Comparison of ENCODE assay signal across 9 mouse cellular contexts in the genomic region with DNA sequence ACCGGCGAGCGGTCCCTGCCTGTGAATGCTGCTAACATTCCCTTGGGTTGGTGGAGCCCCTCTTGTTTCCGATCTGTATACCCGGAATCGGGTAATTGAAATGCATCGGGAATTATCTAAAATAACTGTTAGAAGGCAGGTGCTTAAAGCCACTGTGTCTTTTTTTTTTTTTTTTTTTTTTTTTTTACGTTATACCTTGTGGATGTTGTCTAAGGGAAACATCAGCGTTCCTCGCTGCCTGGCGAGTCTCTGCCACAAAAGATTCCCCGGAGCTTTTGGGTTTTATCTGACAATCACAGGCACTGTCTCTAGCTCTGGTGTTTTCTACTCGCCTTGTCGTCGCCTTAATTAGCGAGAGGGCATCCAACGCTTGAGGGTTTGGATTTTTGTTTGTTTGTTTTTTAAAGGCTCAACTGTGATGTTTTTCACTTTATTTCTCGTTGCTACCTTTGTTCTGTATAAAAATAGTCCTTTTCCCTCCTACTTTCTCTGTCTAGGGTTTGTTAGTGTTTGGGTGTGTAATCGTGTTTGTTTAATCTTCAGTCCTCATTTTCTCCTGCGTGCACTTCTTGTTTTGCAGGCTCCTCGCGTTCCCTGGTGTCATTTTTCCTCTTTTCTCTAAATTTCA. TPM values are rescaled to one million over a fixed set of nuclear protein-coding genes. Genes with fewer than 3 reads are reported as not detected.
DNase-seq lines count a peak whose midpoint lies in the region; ATAC-seq and TF ChIP-seq lines count a peak whose summit lies in the region.
"Had no signal": no experiment of that assay in that cellular context is flagged by ENCODE, and none has a peak within 500 bp of the region (broad histone marks: within the 10 kb centered on the region; RNA-seq: fewer than 3 reads in every experiment).

No protein-coding gene starts in this region.

- H3K9ac ChIP-seq in hindbrain, embryonic 14.5 days: peak overlapping the region; percentile 86
- peak overlapping the region; percentile 81 for H3K9ac ChIP-seq in midbrain, embryonic 14.5 days (replicated peaks; ENCODE audit: low read length)

- H3K4me3 ChIP-seq in kidney, adult 2 months (ENCODE audit: insufficient read depth, low read depth, low read length): peak overlapping the region; percentile 90
- peak overlapping the region; percentile 88 for H3K4me3 ChIP-seq in hindbrain, embryonic 14.5 days (replicated peaks; ENCODE audit: low read length)
- H3K4me3 ChIP-seq in midbrain, embryonic 14.5 days (replicated peaks; ENCODE audit: low read depth, low read length): peak overlapping the region; percentile 73

- 7% methylated on average over 22 of the region's 22 CpGs for WGBS in kidney, adult 2 months
- WGBS in hindbrain, embryonic 14.5 days: under 1% methylated on average over 22 of the region's 22 CpGs
- under 1% methylated on average over 22 of the region's 22 CpGs for WGBS in midbrain, embryonic 14.5 days

- H3K4me1 ChIP-seq in kidney, adult 2 months (ENCODE audit: control insufficient read depth, insufficient read depth, low read length): no peaks in the 10 kb centered on the region
- H3K4me1 ChIP-seq in hindbrain, embryonic 14.5 days (replicated peaks; ENCODE audit: control insufficient read depth, insufficient read depth, low read length): peaks cover 41% of the 10 kb centered on the region
- peaks cover 28% of the 10 kb centered on the region for H3K4me1 ChIP-seq in midbrain, embryonic 14.5 days (ENCODE audit: control insufficient read depth, insufficient read depth, low read length)

- ATAC-seq in common myeloid progenitor, adult 5-6 weeks (replicated peaks; ENCODE audit: low read depth, poor library complexity, severe bottlenecking): peak; percentile 34; the same call in 1 of the 2 replicates
- no peak for ATAC-seq in hindbrain, embryonic 14.5 days (ENCODE audit: low FRiP score)
- peak; percentile 7; the same call in 1 of the 2 replicates for ATAC-seq in midbrain, embryonic 14.5 days (ENCODE audit: low FRiP score, low TSS enrichment)

- no peaks in the 10 kb centered on the region for H3K36me3 ChIP-seq in kidney, adult 2 months (ENCODE audit: control insufficient read depth, insufficient read depth, low read length)
- no peaks in the 10 kb centered on the region for H3K36me3 ChIP-seq in hindbrain, embryonic 14.5 days (replicated peaks; ENCODE audit: control insufficient read depth, insufficient read depth)
- H3K36me3 ChIP-seq in midbrain, embryonic 14.5 days (ENCODE audit: control insufficient read depth, insufficient read depth, low read length): no peaks in the 10 kb centered on the region

- no peak overlapping the region for H3K27ac ChIP-seq in kidney, adult 2 months (ENCODE audit: insufficient read depth, low read depth, low read length)
- H3K27ac ChIP-seq in hindbrain, embryonic 14.5 days: peak overlapping the region; percentile 97
- H3K27ac ChIP-seq in midbrain, embryonic 14.5 days (replicated peaks; ENCODE audit: low read depth, low read length): peak overlapping the region; percentile 95

- H3K27me3 ChIP-seq in kidney, adult 2 months (replicated peaks; ENCODE audit: control insufficient read depth, insufficient read depth, low read length): peaks cover 3% of the 10 kb centered on the region
- 0 out of 2 replicates have a peak, but pooled peaks cover 3% of the 10 kb centered on the region for H3K27me3 ChIP-seq in hindbrain, embryonic 14.5 days (ENCODE audit: control insufficient read depth, insufficient read depth, low read length)
- H3K27me3 ChIP-seq in midbrain, embryonic 14.5 days (ENCODE audit: control insufficient read depth, insufficient read depth, low read length): no peaks in the 10 kb centered on the region

- H3K4me2 ChIP-seq in hindbrain, embryonic 14.5 days (replicated peaks): peak overlapping the region; percentile 56
- H3K4me2 ChIP-seq in midbrain, embryonic 14.5 days (ENCODE audit: low read length): peak overlapping the region; percentile 50

- intact Hi-C loops in left cerebral cortex, postnatal 4 days (cut with DNase I): no loop called here
- intact Hi-C loops in left cerebral cortex, postnatal 10 days (cut with DNase I): loop anchor here (5.0 to 10.0 kb wide), 2 partner anchors 107 to 191 kb away; partner anchors contain the start of gene Chrna1

- TF ChIP-seq CTCF in kidney, adult 2 months (conservative IDR thresholded peaks at IDR 0.05; ENCODE audit: insufficient read depth, insufficient read length, low read depth, low read length): no peak

- peak; percentile 8 for DNase-seq in kidney, adult 2 months
- DNase-seq in kidney, adult 8-10 months: no peak
- peak; percentile 28 for DNase-seq in hindbrain, embryonic 14.5 days (ENCODE audit: low spot score)
- no peak for DNase-seq in midbrain, embryonic 14.5 days
- no peak for DNase-seq in B cell, adult 2 months
- no peak for DNase-seq in left cerebral cortex, postnatal 4 days
- DNase-seq in left cerebral cortex, postnatal 10 days (ENCODE audit: extremely low spot score in 1 of 2, low spot score in 2 of 2): no peak

- TF ChIP-seq POLR2A in kidney, adult 2 months (IDR thresholded peaks at IDR 0.05; ENCODE audit: low read depth, low read length): no peak

- no peaks in the 10 kb centered on the region for H3K9me3 ChIP-seq in hindbrain, embryonic 14.5 days (ENCODE audit: control insufficient read depth, low read length)
- H3K9me3 ChIP-seq in midbrain, embryonic 14.5 days (ENCODE audit: control insufficient read depth, low read length): no peaks in the 10 kb centered on the region

RNA-seq across cellular contexts. Expression of gene Chn1, which starts 0.7 kb away (rescaled TPM):
- 23.7 and 24.2 TPM in 2 replicates for polyA plus RNA-seq in kidney, adult 2 months (2012; rRNA removed)
- total RNA-seq in common myeloid progenitor, adult 5-6 weeks (2017): 0.46 TPM in 1 of 2 replicates, not detected in the other
- 113 and 118 TPM in 2 replicates for polyA plus RNA-seq in hindbrain, embryonic 14.5 days (2014; fragmentation: Nextera tagmentation; extraction: Ambion mirVana)
- 105 and 129 TPM in 2 replicates for polyA plus RNA-seq in midbrain, embryonic 14.5 days (2014; fragmentation: Nextera tagmentation; extraction: Ambion mirVana)
- 100 to 1,000 TPM; 262 to 289 TPM for total RNA-seq in left cerebral cortex, postnatal 4 days (2021)
- total RNA-seq in left cerebral cortex, postnatal 10 days (2021): 100 to 1,000 TPM; 695 to 715 TPM
- total RNA-seq: hematopoietic stem cell, adult 5-6 weeks had no signal

Comparison
In these comparisons a context has a peak if more than half of its experiments do, and no peak if none do; other contexts are left out.
1. DNase-seq: peak in kidney, adult 2 months (single experiment) and hindbrain, embryonic 14.5 days (single experiment); none in kidney, adult 8-10 months (0 of 2), midbrain, embryonic 14.5 days (single experiment), B cell, adult 2 months (0 of 2), left cerebral cortex, postnatal 4 days (single experiment) and left cerebral cortex, postnatal 10 days (0 of 2).
2. RNA of gene Chn1, which starts 0.7 kb away (total RNA-seq): 695 to 715 TPM in left cerebral cortex, postnatal 10 days and 262 to 289 TPM in left cerebral cortex, postnatal 4 days; 0.46 TPM in common myeloid progenitor, adult 5-6 weeks; every median in the first group is over 100 times any median in the second.
3. Peak in every context shown above with its lines, with median percentiles within 50 percentile points of each other: H3K4me3 ChIP-seq.